Mouse (Mus musculus): Measurements from ENCODE around the gene Wap. TPM values are rescaled to one million over a fixed set of nuclear protein-coding genes. Genes with fewer than 3 reads are reported as not detected.

Wap gene
- not detected in 2 replicates for polyA plus RNA-seq (2015; fragmentation: Nextera tagmentation; extraction: Ambion mirVana)

DNA sequence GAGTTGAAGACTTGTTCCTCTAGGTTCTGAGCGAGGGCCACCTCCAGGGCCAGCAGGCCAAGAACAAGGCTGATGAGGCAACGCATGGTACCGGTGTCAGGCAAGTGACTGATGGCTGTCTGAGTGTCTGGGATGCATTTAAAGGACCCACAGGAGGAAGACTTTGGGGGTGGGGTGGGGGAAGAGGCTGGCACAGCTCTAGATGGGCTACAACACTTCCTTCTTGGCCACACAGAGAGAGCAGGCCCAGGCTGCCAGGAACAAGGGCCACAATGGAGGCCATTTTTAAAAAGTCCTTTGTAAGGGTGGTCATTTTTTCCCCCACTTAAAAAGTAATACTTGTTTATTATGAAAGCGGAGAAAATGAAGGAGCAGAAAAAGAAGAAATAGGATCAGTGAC is at the start of gene Wap:
Gene Wap (minus strand): TSS at position 101 of the 400 bp plus-strand sequence.

GRCm38 (mm10) chr11:6658271-6658670 is 19.8 kb upstream of the Wap start, which contains the start of gene Ramp3:
TSS of gene Ramp3 (plus strand) at chr11:6658521.

GRCm38 (mm10) chr11:6625478-6626387 is 12.7 kb downstream of the Wap start, which contains the start of gene Tbrg4:
TSS of gene Tbrg4 (minus strand) at chr11:6626067.

DNA sequence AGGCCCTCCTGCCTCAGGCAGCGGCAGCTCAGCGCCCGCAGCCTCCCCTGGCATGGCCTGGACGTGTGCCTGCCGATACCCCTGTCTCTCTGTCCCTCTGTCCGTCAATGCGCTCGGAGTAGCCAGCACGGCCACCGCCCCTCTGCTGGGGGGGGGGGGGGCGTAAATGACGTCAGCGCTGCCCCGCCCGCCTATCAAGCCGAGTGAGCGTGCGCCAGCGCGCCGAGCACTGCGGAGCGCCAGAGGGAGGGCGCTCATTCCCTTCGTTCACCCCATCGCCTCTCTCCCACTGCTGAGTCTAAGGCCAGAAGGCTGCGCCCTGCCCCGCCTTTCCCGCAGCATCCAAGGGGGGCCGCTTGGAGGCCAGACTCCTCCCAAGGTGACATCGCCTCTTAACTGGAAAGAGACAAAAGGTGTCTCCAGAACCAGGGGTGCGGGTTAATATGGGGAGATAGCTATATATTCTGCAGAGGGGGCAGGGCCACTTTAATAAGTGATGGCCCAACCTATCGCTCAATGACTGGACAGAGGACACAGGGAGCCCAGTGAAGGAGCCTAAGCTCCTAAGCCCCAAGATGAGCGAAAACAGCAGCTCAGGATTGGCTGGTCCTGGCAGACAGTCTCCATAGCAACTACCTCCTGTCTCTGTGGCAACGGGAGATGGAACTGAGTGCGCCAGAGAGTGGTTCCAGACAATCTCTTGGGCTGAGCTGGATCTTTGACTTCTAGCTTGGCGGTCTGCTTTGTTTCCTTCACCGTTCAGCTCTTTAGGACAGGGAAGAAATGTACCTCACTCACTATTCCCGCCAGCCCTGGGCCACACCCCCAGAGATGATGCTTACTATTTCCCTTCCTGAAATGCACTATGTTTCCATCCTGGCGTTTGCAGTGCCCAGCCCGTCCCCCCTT is 32.7 kb downstream of the Wap start, which contains the start of gene Nacad:
Gene Nacad (minus strand): TSS at position 563 of the 909 bp plus-strand sequence.

Other genes starting within 250 kb of the Wap start
- gene Zmiz2, start 249.6 kb downstream of the Wap start, polyA plus RNA-seq (2015; fragmentation: Nextera tagmentation; extraction: Ambion mirVana): 4.9 and 5.0 TPM in 2 replicates
- 2,482 and 2,823 TPM in 2 replicates for gene Ppia, start 223.2 kb downstream of the Wap start, polyA plus RNA-seq (2015; fragmentation: Nextera tagmentation; extraction: Ambion mirVana)
- gene H2afv, start 194.2 kb downstream of the Wap start, polyA plus RNA-seq (2015; fragmentation: Nextera tagmentation; extraction: Ambion mirVana): 176 and 188 TPM in 2 replicates
- 24.8 and 28.3 TPM in 2 replicates for gene Purb, start 162.7 kb downstream of the Wap start, polyA plus RNA-seq (2015; fragmentation: Nextera tagmentation; extraction: Ambion mirVana)
- 1.8 and 2.3 TPM in 2 replicates for gene Myo1g, start 117.7 kb downstream of the Wap start, polyA plus RNA-seq (2015; fragmentation: Nextera tagmentation; extraction: Ambion mirVana)
- gene Ccm2, start 91.8 kb downstream of the Wap start, polyA plus RNA-seq (2015; fragmentation: Nextera tagmentation; extraction: Ambion mirVana): 51.3 and 56.4 TPM in 2 replicates
- 1.3 and 1.9 TPM in 2 replicates for gene Nacad, start 32.6 kb downstream of the Wap start, polyA plus RNA-seq (2015; fragmentation: Nextera tagmentation; extraction: Ambion mirVana)
- gene Tbrg4, start 12.6 kb downstream of the Wap start, polyA plus RNA-seq (2015; fragmentation: Nextera tagmentation; extraction: Ambion mirVana): 40.9 and 43.6 TPM in 2 replicates
- 1.8 and 1.9 TPM in 2 replicates for gene Ramp3, start 19.9 kb upstream of the Wap start, polyA plus RNA-seq (2015; fragmentation: Nextera tagmentation; extraction: Ambion mirVana)
- not detected in 2 replicates for gene Gm11983, start 199.0 kb upstream of the Wap start, polyA plus RNA-seq (2015; fragmentation: Nextera tagmentation; extraction: Ambion mirVana)